Mouse (Mus musculus) forebrain, embryonic 11.5 days (tissue): ENCODE data around the gene Tex30. TPM values are rescaled to one million over a fixed set of nuclear protein-coding genes. Genes with fewer than 3 reads are reported as not detected.
A peak's percentile ranks its signal among the peaks of the same experiment; 100 is the strongest.

Source experiments
- ATAC-seq: fragments of 200-750 bp; cut with Nextera tagmentation; replicated peaks from 2 replicates; pipeline ENCODE4 v1.8.0; 2017; ENCODE audit warnings: moderate TSS enrichment; ENCODE audit not compliant: low FRiP score
- DNase-seq: peaks from one replicate; pipeline ENCODE4 v3.0.0-alpha.2; 2017; ENCODE audit warnings: low spot score
- H3K27ac ChIP-seq: fragments of 300-500 bp; sonication (generic); 2 replicates; pipeline ENCODE4 v1.5.1; 2014; ENCODE audit warnings: low read depth, low read length
- H3K27me3 ChIP-seq: fragments of 300-500 bp; sonication (generic); 2 replicates; pipeline ENCODE4 v1.6.1; 2014; ENCODE audit warnings: mild to moderate bottlenecking, low read length, mixed read lengths; ENCODE audit not compliant: control insufficient read depth, insufficient read depth
- H3K36me3 ChIP-seq: fragments of 300-500 bp; sonication (generic); 2 replicates; pipeline ENCODE4 v1.6.1; 2014; ENCODE audit warnings: mild to moderate bottlenecking, low read length, moderate library complexity, mixed read lengths; ENCODE audit not compliant: control insufficient read depth, insufficient read depth
- H3K4me1 ChIP-seq: fragments of 300-500 bp; sonication (generic); replicated peaks from 2 replicates; pipeline ENCODE4 v1.6.1; 2014; ENCODE audit warnings: low read length, mixed read lengths; ENCODE audit not compliant: control insufficient read depth, insufficient read depth
- H3K4me2 ChIP-seq: fragments of 300-500 bp; sonication (generic); 2 replicates; pipeline ENCODE4 v1.6.1; 2014; ENCODE audit warnings: low read depth, mild to moderate bottlenecking, low read length, moderate library complexity, mixed read lengths; ENCODE audit not compliant: severe bottlenecking
- H3K4me3 ChIP-seq: fragments of 300-500 bp; sonication (generic); 2 replicates; pipeline ENCODE4 v1.5.1; 2014; ENCODE audit warnings: low read depth, low read length
- H3K9ac ChIP-seq: fragments of 300-500 bp; sonication (generic); 2 replicates; pipeline ENCODE4 v1.6.1; 2014; ENCODE audit warnings: low read length
- H3K9me3 ChIP-seq: fragments of 300-500 bp; sonication (generic); 2 replicates; pipeline ENCODE4 v1.6.1; 2016; ENCODE audit warnings: low read length, mixed read lengths; ENCODE audit not compliant: control insufficient read depth
- WGBS: fragments of 180-500 bp; shearing (Covaris S2); extraction: QIAGEN DNeasy Blood & Tissue Kit; methylation state at CpG from one replicate; pipeline ENCODE4 v1.1.7; 2014; 5-methylcytosine and 5-hydroxymethylcytosine counted together
- polyA plus RNA-seq: library from polyadenylated mRNA; unstranded; fragments of >200 nt; fragmentation: Nextera tagmentation; extraction: Ambion mirVana; gene quantifications from 2 replicates; pipeline ENCODE4 v1.2.1, GENCODE M21; 2014

Gene Tex30
- polyA plus RNA-seq: 116 and 123 TPM in 2 replicates

- H3K36me3 ChIP-seq: no peaks in the 10 kb centered on the region; the same call in 1 of the 2 replicates
- DNase-seq (peak; percentile 97), ATAC-seq (peak; percentile 97)
- WGBS: under 1% methylated on average over 55 of the region's 55 CpGs
- H3K9me3 ChIP-seq: no peaks in the 10 kb centered on the region
- H3K4me1 ChIP-seq: peaks cover 3% of the 10 kb centered on the region; the same call in 1 of the 2 replicates
- no peaks in the 10 kb centered on the region for H3K27me3 ChIP-seq
- H3K4me2 ChIP-seq: peak within 1 kb of the TSS; percentile 54
- peak within 1 kb of the TSS; percentile 76 for H3K4me3 ChIP-seq
- H3K9ac ChIP-seq: peak within 1 kb of the TSS; percentile 79
- H3K27ac ChIP-seq: peak within 1 kb of the TSS; percentile 82
Measured at GRCm38 (mm10) chr1:44102259-44102717, at the start of gene Tex30. Gene Tex30 (minus strand): TSS chr1:44102441.

GRCm38 (mm10) chr1:44148706-44149105 lies 46.5 kb upstream of the Tex30 start:
- no peaks in the 10 kb centered on the region for H3K9me3 ChIP-seq
- H3K9ac ChIP-seq: peak overlapping the region; percentile 93; the same call in 1 of the 2 replicates
- peak overlapping the region; percentile 54 for H3K4me2 ChIP-seq
- no peak overlapping the region for H3K27ac ChIP-seq
- no peaks in the 10 kb centered on the region for H3K4me1 ChIP-seq
- 41% methylated on average over 6 of the region's 6 CpGs for WGBS
- H3K4me3 ChIP-seq: peak overlapping the region; percentile 72
- ATAC-seq (no peak), DNase-seq (no peak)
- no peaks in the 10 kb centered on the region for H3K36me3 ChIP-seq
- no peaks in the 10 kb centered on the region for H3K27me3 ChIP-seq

GRCm38 (mm10) chr1:44147563-44148381 lies 45.5 kb upstream of the Tex30 start, which contains the start of gene Ercc5:
Gene Ercc5 (plus strand): TSS chr1:44147744.
- Histone ChIP-seq H3K36me3 (no peaks in the 10 kb centered on the region), H3K27me3 (no peaks in the 10 kb centered on the region), H3K27ac (peak within 1 kb of the TSS; percentile 95), H3K4me2 (peak within 1 kb of the TSS; percentile 54), H3K4me3 (peak within 1 kb of the TSS; percentile 72), H3K9ac (peak within 1 kb of the TSS; percentile 93), H3K4me1 (no peaks in the 10 kb centered on the region), H3K9me3 (no peaks in the 10 kb centered on the region)
- ATAC-seq (peak; percentile 98), DNase-seq (peak; percentile 93)
- WGBS: under 1% methylated on average over 66 of the region's 66 CpGs

- H3K36me3 ChIP-seq: peaks cover 3% of the 10 kb centered on the region; the same call in 1 of the 2 replicates
Measured at GRCm38 (mm10) chr1:44142747-44143146, 40.5 kb upstream of the Tex30 start.

GRCm38 (mm10) chr1:44140232-44140631 lies 38.0 kb upstream of the Tex30 start:
- H3K4me1 ChIP-seq: no peaks in the 10 kb centered on the region
- ATAC-seq (no peak), DNase-seq (no peak)
- H3K27ac ChIP-seq: no peak overlapping the region
- no peaks in the 10 kb centered on the region for H3K9me3 ChIP-seq
- no peak overlapping the region for H3K9ac ChIP-seq
- H3K36me3 ChIP-seq: peaks cover 3% of the 10 kb centered on the region; the same call in 1 of the 2 replicates
- no peak overlapping the region for H3K4me2 ChIP-seq
- no peak overlapping the region for H3K4me3 ChIP-seq
- WGBS: 93% methylated on average over 4 of the region's 4 CpGs
- H3K27me3 ChIP-seq: no peaks in the 10 kb centered on the region

More at GRCm38 (mm10) chr1:44142747-44143146, 40.5 kb upstream of the Tex30 start:
- Histone ChIP-seq H3K27ac (no peak overlapping the region), H3K4me1 (no peaks in the 10 kb centered on the region), H3K27me3 (no peaks in the 10 kb centered on the region), H3K9ac (no peak overlapping the region), H3K4me3 (no peak overlapping the region), H3K4me2 (no peak overlapping the region), H3K9me3 (no peaks in the 10 kb centered on the region)
- DNase-seq: no peak
- 93% methylated on average over 5 of the region's 5 CpGs for WGBS
- no peak for ATAC-seq

- H3K36me3 ChIP-seq: no peaks in the 10 kb centered on the region; the same call in 1 of the 2 replicates
- H3K9ac ChIP-seq: no peak overlapping the region
- no peak for ATAC-seq
- H3K27ac ChIP-seq: no peak overlapping the region
- H3K4me3 ChIP-seq: no peak overlapping the region
- no peaks in the 10 kb centered on the region for H3K9me3 ChIP-seq
- no peaks in the 10 kb centered on the region for H3K4me1 ChIP-seq
- no peaks in the 10 kb centered on the region for H3K27me3 ChIP-seq
- 90% methylated on average over 4 of the region's 4 CpGs for WGBS
- H3K4me2 ChIP-seq: no peak overlapping the region
- no peak for DNase-seq
Measured at GRCm38 (mm10) chr1:44129929-44130581, 27.8 kb upstream of the Tex30 start.

- Histone ChIP-seq H3K4me3 (no peak overlapping the region), H3K27me3 (no peaks in the 10 kb centered on the region), H3K4me1 (no peaks in the 10 kb centered on the region), H3K27ac (no peak overlapping the region), H3K9ac (no peak overlapping the region), H3K9me3 (no peaks in the 10 kb centered on the region), H3K4me2 (no peak overlapping the region), H3K36me3 (no peaks in the 10 kb centered on the region; the same call in 1 of the 2 replicates)
- no peak for DNase-seq
- 89% methylated on average over 4 of the region's 4 CpGs for WGBS
- no peak for ATAC-seq
Measured at GRCm38 (mm10) chr1:44125590-44125989, 23.3 kb upstream of the Tex30 start.

GRCm38 (mm10) chr1:44122256-44122655 lies 20.0 kb upstream of the Tex30 start:
- DNase-seq (no peak), ATAC-seq (no peak)
- no peak overlapping the region for H3K27ac ChIP-seq
- H3K27me3 ChIP-seq: no peaks in the 10 kb centered on the region
- no peaks in the 10 kb centered on the region for H3K9me3 ChIP-seq
- H3K4me1 ChIP-seq: 0 out of 2 replicates have a peak, but pooled peaks cover 1% of the 10 kb centered on the region
- H3K9ac ChIP-seq: no peak overlapping the region
- 88% methylated on average over 3 of the region's 3 CpGs for WGBS
- H3K4me2 ChIP-seq: no peak overlapping the region
- no peaks in the 10 kb centered on the region for H3K36me3 ChIP-seq
- no peak overlapping the region for H3K4me3 ChIP-seq
